Mouse (Mus musculus) stomach, postnatal 0 days (tissue): ENCODE data around the gene Tmco4.

Experiments
- CTCF ChIP-seq: IDR thresholded peaks from 2 replicates; pipeline ENCODE4 v1.5.1; 2016; ENCODE audit warnings: antibody characterized with exemption, low read depth, mild to moderate bottlenecking, moderate library complexity
- EP300 ChIP-seq: optimal IDR thresholded peaks from 2 replicates; pipeline ENCODE3; 2016; ENCODE audit warnings: antibody characterized with exemption

DNA sequence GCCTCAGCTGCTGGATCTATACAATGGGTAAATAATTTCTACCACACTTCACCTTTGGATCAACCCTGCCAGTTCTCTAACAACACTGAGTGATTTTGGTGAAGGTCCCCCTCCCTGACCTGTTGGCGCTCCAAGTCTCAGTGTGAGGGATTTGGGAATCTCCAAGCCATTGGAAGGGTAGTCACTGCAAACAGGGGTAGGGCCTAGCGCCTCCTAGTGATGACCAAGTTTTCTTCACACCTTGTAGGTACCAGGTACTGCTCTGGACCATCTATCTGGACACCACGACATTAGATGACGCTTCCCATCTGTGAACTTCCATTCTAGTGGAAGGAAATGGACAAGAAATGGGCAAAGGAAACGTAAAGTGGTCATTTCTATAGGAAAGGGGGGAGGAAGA lies 103.2 kb downstream of the Tmco4 start:
- peak; percentile 63 for TF ChIP-seq CTCF
- no peak for TF ChIP-seq EP300
